Mouse (Mus musculus) MEL (cell line): ENCODE measurements around the gene Nprl3. TPM values are rescaled to one million over a fixed set of nuclear protein-coding genes. Genes with fewer than 3 reads are reported as not detected.

Experiments used
- DNase-seq: peaks from one replicate; pipeline ENCODE4 v3.0.0; 2011; ENCODE audit warnings: low read depth, low spot score
- H3K27ac ChIP-seq: 2 replicates; pipeline ENCODE4 v1.5.1; 2012; ENCODE audit warnings: low read depth, mild to moderate bottlenecking, control low read depth, low read length, moderate library complexity; ENCODE audit not compliant: control insufficient read depth
- H3K27me3 ChIP-seq, 2 experiments: fragments of 150-350 bp in 1 of 2; sonication (generic) in 1 of 2; 2 replicates each; pipeline ENCODE4 v1.6.1; 2012; ENCODE audit warnings: low read length in 2 of 2, mild to moderate bottlenecking in 2 of 2, improper control_type of control experiment in 1 of 2, moderate library complexity in 1 of 2; ENCODE audit not compliant: insufficient read depth in 2 of 2, control insufficient read depth in 1 of 2
- H3K36me3 ChIP-seq, 2 experiments: 2 replicates each; pipeline ENCODE4 v1.6.1; 2012 to 2014; ENCODE audit warnings: low read length in 2 of 2, improper control_type of control experiment in 1 of 2, inconsistent platforms in 1 of 2, mild to moderate bottlenecking in 1 of 2; ENCODE audit not compliant: insufficient read depth in 2 of 2, control insufficient read depth in 1 of 2
- H3K4me1 ChIP-seq, 2 experiments: fragments of 150-350 bp in 1 of 2; sonication (generic) in 1 of 2; 2 replicates each; pipeline ENCODE4 v1.6.1; 2012; ENCODE audit warnings: low read length in 2 of 2, improper control_type of control experiment in 1 of 2, mild to moderate bottlenecking in 1 of 2; ENCODE audit not compliant: insufficient read depth in 2 of 2, control insufficient read depth in 1 of 2
- H3K4me3 ChIP-seq, 2 experiments: fragments of 150-350 bp in 1 of 2; sonication (generic) in 1 of 2; 2 replicates each; pipeline ENCODE4 v1.5.1; 2012; ENCODE audit warnings: low read depth in 2 of 2, low read length in 2 of 2, mild to moderate bottlenecking in 2 of 2, moderate library complexity in 2 of 2, control low read depth in 1 of 2, improper control_type of control experiment in 1 of 2; ENCODE audit not compliant: control insufficient read depth in 1 of 2, insufficient read depth in 1 of 2
- H3K79me2 ChIP-seq: 2 replicates; pipeline ENCODE4 v1.6.1; 2012; ENCODE audit warnings: mild to moderate bottlenecking, low read length, moderate library complexity; ENCODE audit not compliant: control insufficient read depth, poor library complexity, insufficient read depth
- H3K9ac ChIP-seq: 2 replicates; pipeline ENCODE4 v1.6.1; 2012; ENCODE audit warnings: low read depth, mild to moderate bottlenecking, control low read depth, low read length, moderate library complexity; ENCODE audit not compliant: control insufficient read depth, poor library complexity, severe bottlenecking
- H3K9me3 ChIP-seq: fragments of 150-350 bp; sonication (generic); replicated peaks from 2 replicates; pipeline ENCODE4 v1.6.1; 2012; ENCODE audit warnings: mild to moderate bottlenecking, low read length, improper control_type of control experiment, moderate library complexity; ENCODE audit not compliant: insufficient read depth
- CHD1 ChIP-seq: IDR thresholded peaks from 2 replicates; pipeline ENCODE4 v1.6.1; 2012; ENCODE audit warnings: low read depth, mild to moderate bottlenecking, inconsistent platforms, low read length, improper control_type of control experiment
- CHD2 ChIP-seq: IDR thresholded peaks from 2 replicates; pipeline ENCODE4 v1.6.1; 2011; ENCODE audit warnings: low read length, improper control_type of control experiment
- CTCF ChIP-seq, 3 experiments: IDR thresholded peaks in 2 of 3; conservative IDR thresholded peaks in 1 of 3; 2 replicates each; pipeline ENCODE4 v1.5.1; 2011 to 2012; ENCODE audit warnings: low read length in 3 of 3, low read depth in 2 of 3, mild to moderate bottlenecking in 2 of 3, improper control_type of control experiment in 1 of 3, inconsistent platforms in 1 of 3, mixed read lengths in 1 of 3, moderate library complexity in 1 of 3; ENCODE audit not compliant: control insufficient read depth in 1 of 3, insufficient read depth in 1 of 3, poor library complexity in 1 of 3, severe bottlenecking in 1 of 3
- ELF1 ChIP-seq: IDR thresholded peaks from 2 replicates; pipeline ENCODE4 v1.6.1; 2014; ENCODE audit warnings: low read depth, mild to moderate bottlenecking, inconsistent platforms, low read length, improper control_type of control experiment, moderate library complexity
- GABPA ChIP-seq: IDR thresholded peaks from 2 replicates; pipeline ENCODE4 v1.6.1; 2012; ENCODE audit warnings: low read depth, mild to moderate bottlenecking, inconsistent platforms, low read length, improper control_type of control experiment, moderate library complexity
- GATA1 ChIP-seq: IDR thresholded peaks from 2 replicates; pipeline ENCODE4 v1.6.1; 2011; ENCODE audit warnings: low read depth, low read length, improper control_type of control experiment
- KAT2A ChIP-seq: conservative IDR thresholded peaks from 2 replicates; pipeline ENCODE4 v1.6.1; 2012; ENCODE audit warnings: low read depth, low read length, improper control_type of control experiment, inconsistent platforms
- MAFK ChIP-seq: IDR thresholded peaks from 2 replicates; pipeline ENCODE4 v1.6.1; 2011; ENCODE audit warnings: low read depth, mild to moderate bottlenecking, low read length, improper control_type of control experiment, borderline replicate concordance
- MEF2A ChIP-seq: IDR thresholded peaks from 2 replicates; pipeline ENCODE4 v1.6.1; 2014; ENCODE audit warnings: low read depth, mild to moderate bottlenecking, inconsistent platforms, low read length, improper control_type of control experiment; ENCODE audit not compliant: poor library complexity, insufficient replicate concordance, severe bottlenecking; ENCODE audit errors: extremely low read depth
- MXI1 ChIP-seq: IDR thresholded peaks from 2 replicates; pipeline ENCODE4 v1.6.1; 2011; ENCODE audit warnings: mild to moderate bottlenecking, low read depth, low read length, improper control_type of control experiment
- MYC ChIP-seq: IDR thresholded peaks from 2 replicates; pipeline ENCODE4 v1.6.1; 2011; ENCODE audit warnings: low read depth, mild to moderate bottlenecking, low read length, improper control_type of control experiment, moderate library complexity
- NELFE ChIP-seq: IDR thresholded peaks from 2 replicates; pipeline ENCODE4 v1.6.1; 2011; ENCODE audit warnings: low read depth, low read length, improper control_type of control experiment
- NRF1 ChIP-seq: IDR thresholded peaks from 2 replicates; pipeline ENCODE4 v1.6.1; 2014; ENCODE audit warnings: low read depth, mild to moderate bottlenecking, inconsistent platforms, low read length, improper control_type of control experiment, moderate library complexity; ENCODE audit not compliant: poor library complexity, insufficient read depth, severe bottlenecking
- POLR2A ChIP-seq, 2 experiments: IDR thresholded peaks; 2 replicates each; pipeline ENCODE4 v1.6.1; 2011 to 2012; ENCODE audit warnings: low read length in 2 of 2, mild to moderate bottlenecking in 2 of 2, control low read depth in 1 of 2, improper control_type of control experiment in 1 of 2, low read depth in 1 of 2, moderate library complexity in 1 of 2; ENCODE audit not compliant: control insufficient read depth in 1 of 2, insufficient read depth in 1 of 2, poor library complexity in 1 of 2
- POLR2AphosphoS2 ChIP-seq: IDR thresholded peaks from 2 replicates; pipeline ENCODE4 v1.6.1; 2011; ENCODE audit warnings: low read length, improper control_type of control experiment
- POLR2AphosphoS5 ChIP-seq: IDR thresholded peaks from 2 replicates; pipeline ENCODE4 v1.6.1; 2012; ENCODE audit warnings: low read depth, borderline replicate concordance, mild to moderate bottlenecking, inconsistent platforms, low read length, moderate library complexity, mixed read lengths
- RCOR1 ChIP-seq: IDR thresholded peaks from 2 replicates; pipeline ENCODE4 v1.6.1; 2012; ENCODE audit warnings: low read depth, mild to moderate bottlenecking, inconsistent platforms, low read length, improper control_type of control experiment
- TBP ChIP-seq: IDR thresholded peaks from 2 replicates; pipeline ENCODE4 v1.8.0; 2011; ENCODE audit warnings: low read depth, low read length, improper control_type of control experiment
- TCF12 ChIP-seq: IDR thresholded peaks from 2 replicates; pipeline ENCODE4 v1.6.1; 2014; ENCODE audit warnings: low read depth, mild to moderate bottlenecking, inconsistent platforms, low read length, improper control_type of control experiment, moderate library complexity
- USF1 ChIP-seq: IDR thresholded peaks from 2 replicates; pipeline ENCODE4 v1.6.1; 2014; ENCODE audit warnings: low read depth, mild to moderate bottlenecking, inconsistent platforms, low read length, improper control_type of control experiment, moderate library complexity
- ZC3H11A ChIP-seq: IDR thresholded peaks from 2 replicates; pipeline ENCODE4 v1.6.1; 2012; ENCODE audit warnings: low read depth, mild to moderate bottlenecking, inconsistent platforms, low read length, improper control_type of control experiment
- ZMIZ1 ChIP-seq: IDR thresholded peaks from 2 replicates; pipeline ENCODE4 v1.6.1; 2012; ENCODE audit warnings: low read depth, mild to moderate bottlenecking, inconsistent platforms, low read length, improper control_type of control experiment, moderate library complexity
- ZNF384 ChIP-seq: IDR thresholded peaks from 2 replicates; pipeline ENCODE4 v1.6.1; 2012; ENCODE audit warnings: low read depth, mild to moderate bottlenecking, inconsistent platforms, low read length, improper control_type of control experiment
- polyA plus RNA-seq, 2 experiments: library from polyadenylated mRNA; stranded (reverse) in 1 of 2; unstranded in 1 of 2; fragments of >175 nt in 1 of 2; fragments of >200 nt in 1 of 2; gene quantifications; 2 replicates each; pipeline versions ENCODE4 v1.2.1 to v1.2.4; 2012; ENCODE audit warnings: low replicate concordance in 2 of 2, low read depth in 1 of 2; ENCODE audit not compliant: insufficient read length in 2 of 2, insufficient read depth in 1 of 2, missing spikeins in 1 of 2
- total RNA-seq: library from RNA; depleted of rRNA; stranded (reverse); fragments of 300-350 nt; gene quantifications from 2 replicates; pipeline ENCODE4 v1.2.3, GENCODE M21; 2012

Gene Nprl3
- total and polyA plus RNA-seq, 3 experiments = 14.1 to 18.4 TPM; not detected in 1

GRCm38 (mm10) chr11:32227555-32227954 lies 40.0 kb downstream of the Nprl3 start:
- no peaks in the 10 kb centered on the region for H3K9me3 ChIP-seq
- H3K4me1 ChIP-seq = peaks cover 14 to 39% of the 10 kb centered on the region in 2 experiments
- H3K27ac ChIP-seq = no peak overlapping the region
- H3K79me2 ChIP-seq = peaks cover 9% of the 10 kb centered on the region
- H3K9ac ChIP-seq = no peak overlapping the region
- DNase-seq = no peak
- H3K36me3 ChIP-seq = peaks cover 0 to 22% of the 10 kb centered on the region in 2 experiments; a peak in 2 of 4 replicates
- H3K4me3 ChIP-seq = no peak overlapping the region
- H3K27me3 ChIP-seq = peaks cover 1 to 3% of the 10 kb centered on the region in 2 experiments; a peak in 2 of 4 replicates
- TF ChIP-seq RCOR1 = no peak
- no peak for TF ChIP-seq MXI1
- no peak for TF ChIP-seq NRF1
- TF ChIP-seq NELFE = no peak
- TF ChIP-seq CHD1 = no peak
- no peak for TF ChIP-seq GABPA
- no peak for TF ChIP-seq KAT2A
- no peak for TF ChIP-seq TCF12

DNA sequence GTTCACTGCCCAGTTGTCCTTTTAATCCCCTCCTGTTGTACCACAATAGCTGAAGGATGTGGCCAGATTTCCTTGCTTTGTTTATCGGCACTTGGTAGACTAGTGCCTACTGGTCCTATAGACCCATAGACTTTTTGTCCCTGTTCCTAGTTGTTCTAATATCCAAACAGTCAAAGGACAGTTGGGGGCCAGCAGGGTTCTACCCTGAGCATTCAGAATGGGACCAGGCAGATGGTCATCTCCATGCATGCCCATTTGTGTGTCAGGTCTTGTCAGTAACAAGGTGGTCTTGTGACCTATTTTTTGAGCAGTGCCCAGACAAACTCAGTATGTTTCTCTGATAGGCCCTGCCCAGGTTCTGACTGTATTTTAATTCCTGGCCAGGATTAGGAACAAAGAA lies 40.5 kb downstream of the Nprl3 start:
- Histone ChIP-seq H3K9ac (peak overlapping the region; percentile 89), H3K9me3 (no peaks in the 10 kb centered on the region), H3K27me3 (peaks cover 4 to 6% of the 10 kb centered on the region in 2 experiments; a peak in 3 of 4 replicates), H3K27ac (no peak overlapping the region), H3K79me2 (peaks cover 9% of the 10 kb centered on the region), H3K36me3 (peaks cover 0 to 22% of the 10 kb centered on the region in 2 experiments; a peak in 2 of 4 replicates), H3K4me3 (peak overlapping the region; percentile 59 to 79), H3K4me1 (peaks cover 14 to 43% of the 10 kb centered on the region in 2 experiments)
- TF ChIP-seq ZNF384 (no peak), GATA1 (no peak), MYC (no peak), POLR2AphosphoS5 (no peak), CHD2 (no peak), POLR2AphosphoS2 (no peak; the same call in 1 of the 2 replicates)
- DNase-seq = no peak

DNA sequence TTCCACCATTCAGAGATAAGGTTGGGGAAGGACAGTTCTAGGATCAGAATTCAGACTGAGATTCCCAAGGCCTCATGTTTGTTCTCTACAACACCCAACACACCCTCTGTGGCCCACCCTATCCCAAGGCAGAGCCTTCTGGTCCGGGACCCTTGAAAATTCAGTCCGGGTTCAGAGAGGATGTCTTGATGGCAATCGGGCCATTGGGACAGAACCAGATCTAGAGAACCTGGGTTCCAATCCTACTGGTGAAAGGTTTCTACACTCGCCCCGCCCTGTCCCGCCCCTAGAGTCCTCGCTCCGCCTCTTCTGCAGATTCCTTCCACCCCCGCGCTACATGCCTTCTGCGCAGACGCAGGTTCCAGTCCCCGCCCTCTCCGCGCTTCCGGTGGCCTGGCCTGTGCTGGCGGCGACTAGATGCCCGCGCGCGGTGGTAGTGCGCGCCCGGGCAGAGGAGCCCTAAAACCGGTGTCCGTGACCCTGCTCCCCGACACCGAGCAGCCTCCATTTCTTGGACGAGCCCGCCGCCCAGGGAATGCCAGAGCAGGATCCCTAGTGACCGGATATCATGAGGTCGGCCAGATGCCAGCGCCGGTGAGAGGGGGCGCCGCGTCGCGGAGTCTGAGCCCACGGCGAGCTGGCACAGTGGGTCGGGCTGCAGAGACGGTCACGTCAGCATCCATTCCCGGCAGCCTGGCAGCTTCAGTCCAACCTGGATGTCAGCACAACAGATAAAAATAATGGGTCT lies 41.2 kb downstream of the Nprl3 start, which contains the start of gene Mpg:
Gene Mpg, plus strand, starts transcription at position 382 of the 748 bp plus-strand sequence.
- Histone ChIP-seq H3K36me3 (peaks cover 0 to 18% of the 10 kb centered on the region in 2 experiments; a peak in 2 of 4 replicates), H3K79me2 (peaks cover 11% of the 10 kb centered on the region), H3K9me3 (no peaks in the 10 kb centered on the region), H3K4me3 (peak within 1 kb of the TSS; percentile 59 to 79), H3K9ac (peak within 1 kb of the TSS; percentile 89), H3K27me3 (peaks cover 8 to 11% of the 10 kb centered on the region in 2 experiments), H3K27ac (peak within 1 kb of the TSS; percentile 52), H3K4me1 (peaks cover 13 to 38% of the 10 kb centered on the region in 2 experiments)
- DNase-seq = peak; percentile 95
- no peak for TF ChIP-seq ZNF384
- TF ChIP-seq ZC3H11A = no peak
- 0 out of 2 replicates have a peak, but pooled peaks have one; percentile 7 for TF ChIP-seq RCOR1
- TF ChIP-seq TCF12 = peak; percentile 75
- TF ChIP-seq MXI1 = peak; percentile 81
- TF ChIP-seq USF1 = no peak
- peak; percentile 92 for TF ChIP-seq ELF1
- peak; percentile 98 for TF ChIP-seq POLR2AphosphoS2
- no peak for TF ChIP-seq MEF2A
- TF ChIP-seq CTCF (IDR thresholded peaks at IDR 0.05 in 2 of 3, conservative IDR thresholded peaks at IDR 0.05 in 1 of 3; ENCODE audit: control insufficient read depth in 1 of 3, insufficient read depth in 1 of 3, low read depth in 2 of 3, low read length in 3 of 3, poor library complexity in 1 of 3, severe bottlenecking in 1 of 3) = no peak
- TF ChIP-seq POLR2A (IDR thresholded peaks at IDR 0.05; ENCODE audit: control insufficient read depth in 1 of 2, insufficient read depth in 1 of 2, low read depth in 1 of 2, low read length in 2 of 2, poor library complexity in 1 of 2) = peak; percentile 99 to 100
- peak; percentile 98 for TF ChIP-seq ZMIZ1
- TF ChIP-seq NELFE = peak; percentile 99
- TF ChIP-seq TBP = peak; percentile 43; the same call in 1 of the 2 replicates
- TF ChIP-seq MAFK = no peak
- peak; percentile 89 for TF ChIP-seq NRF1
